Mouse (Mus musculus): ENCODE measurements at regions not wholly inside any gene's neighbourhood (a gene's known extent, or its start where the extent isn't known, plus 50 kb on each side); places are given as distances from the start of the nearest gene placed in this dataset.

- H3K4me2 ChIP-seq (ENCODE audit: low read depth, low read length) = no peak overlapping the region
- H3K4me1 ChIP-seq (ENCODE audit: insufficient read depth) = no peaks in the 10 kb centered on the region
- H3K27me3 ChIP-seq (ENCODE audit: insufficient read depth, low read length) = no peaks in the 10 kb centered on the region
- ATAC-seq (no peak), DNase-seq (no peak)
- no peak overlapping the region for H3K4me3 ChIP-seq (ENCODE audit: low read depth, low read length)
- TF ChIP-seq EP300 (IDR thresholded peaks at IDR 0.05; ENCODE audit: low read depth) = no peak
- TF ChIP-seq CTCF (IDR thresholded peaks at IDR 0.05; ENCODE audit: low read depth) = no peak
- H3K9ac ChIP-seq (replicated peaks) = no peak overlapping the region
- H3K27ac ChIP-seq (ENCODE audit: low read depth) = no peak overlapping the region
- peaks cover 4% of the 10 kb centered on the region for H3K9me3 ChIP-seq (ENCODE audit: low read length)
- 70% methylated on average over 7 of the region's 7 CpGs for WGBS (ENCODE audit: insufficient replicate concordance)
- H3K36me3 ChIP-seq (replicated peaks; ENCODE audit: insufficient read depth, low read length) = no peaks in the 10 kb centered on the region
Measured at GRCm38 (mm10) chr6:49893113-49893512, 70.6 kb downstream of the Npy start.

DNA sequence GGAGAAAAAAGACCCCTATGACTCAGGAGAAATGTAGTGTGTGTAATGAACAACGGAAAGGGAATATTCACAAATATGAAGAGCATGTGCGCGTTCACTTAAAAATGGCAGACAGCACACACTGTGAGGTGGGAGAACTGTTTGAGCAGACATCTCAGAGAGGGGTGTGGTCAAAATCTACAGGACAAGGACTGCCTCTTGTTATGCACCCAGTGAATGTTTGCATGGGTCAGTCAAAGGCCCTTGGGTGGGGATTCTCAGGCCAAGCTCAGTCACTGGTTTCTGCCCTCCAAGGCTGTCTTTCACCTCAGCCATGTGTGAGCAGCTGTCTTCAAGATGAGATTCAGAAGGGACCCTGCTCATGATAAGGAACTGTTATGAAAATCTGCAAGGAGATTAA, 76.6 kb downstream of the Npy start:
- H3K27me3 ChIP-seq (ENCODE audit: insufficient read depth, low read length) = no peaks in the 10 kb centered on the region
- ATAC-seq (no peak), DNase-seq (no peak)
- H3K4me1 ChIP-seq (ENCODE audit: insufficient read depth) = no peaks in the 10 kb centered on the region
- TF ChIP-seq CTCF (IDR thresholded peaks at IDR 0.05; ENCODE audit: low read depth) (no peak), EP300 (IDR thresholded peaks at IDR 0.05; ENCODE audit: low read depth) (no peak)
- no peaks in the 10 kb centered on the region for H3K36me3 ChIP-seq (replicated peaks; ENCODE audit: insufficient read depth, low read length)
- peaks cover 4% of the 10 kb centered on the region for H3K9me3 ChIP-seq (ENCODE audit: low read length)
- 82% methylated on average over 3 of the region's 3 CpGs for WGBS (ENCODE audit: insufficient replicate concordance)
- H3K4me2 ChIP-seq (ENCODE audit: low read depth, low read length) = no peak overlapping the region
- H3K27ac ChIP-seq (ENCODE audit: low read depth) = no peak overlapping the region
- H3K4me3 ChIP-seq (ENCODE audit: low read depth, low read length) = no peak overlapping the region
- H3K9ac ChIP-seq (replicated peaks) = no peak overlapping the region

DNA sequence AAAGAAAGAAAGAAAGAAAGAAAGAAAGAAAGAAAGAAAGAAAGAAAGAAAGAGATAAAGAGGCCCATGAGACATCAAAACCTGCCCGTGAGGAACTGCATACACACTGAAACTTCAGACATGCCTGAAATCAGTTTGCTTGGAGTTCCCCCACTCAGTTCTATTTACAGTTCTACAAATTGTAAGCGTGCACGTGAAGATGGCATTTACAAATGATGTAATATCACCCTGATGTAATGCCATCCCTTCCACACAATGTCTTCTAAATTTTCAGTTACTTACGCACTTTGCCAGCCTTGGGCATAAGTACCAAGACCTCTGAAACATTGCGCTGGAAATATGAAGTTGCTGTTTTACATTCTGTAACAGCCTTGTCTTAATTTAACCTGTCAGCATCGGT, 79.0 kb downstream of the Npy start:
- Histone ChIP-seq H3K27ac (ENCODE audit: low read depth) (no peak overlapping the region), H3K27me3 (ENCODE audit: insufficient read depth, low read length) (no peaks in the 10 kb centered on the region), H3K9me3 (ENCODE audit: low read length) (no peaks in the 10 kb centered on the region), H3K36me3 (replicated peaks; ENCODE audit: insufficient read depth, low read length) (no peaks in the 10 kb centered on the region), H3K4me2 (ENCODE audit: low read depth, low read length) (no peak overlapping the region), H3K9ac (replicated peaks) (no peak overlapping the region), H3K4me3 (ENCODE audit: low read depth, low read length) (no peak overlapping the region), H3K4me1 (ENCODE audit: insufficient read depth) (no peaks in the 10 kb centered on the region)
- DNase-seq (no peak), ATAC-seq (no peak)
- TF ChIP-seq EP300 (IDR thresholded peaks at IDR 0.05; ENCODE audit: low read depth) (no peak), CTCF (IDR thresholded peaks at IDR 0.05; ENCODE audit: low read depth) (no peak)
- 72% methylated on average over 6 of the region's 6 CpGs for WGBS (ENCODE audit: insufficient replicate concordance)

- H3K27ac ChIP-seq (ENCODE audit: low read depth) = no peak overlapping the region
- WGBS (ENCODE audit: insufficient replicate concordance) = 70% methylated on average over 6 of the region's 6 CpGs
- no peak overlapping the region for H3K4me3 ChIP-seq (ENCODE audit: low read depth, low read length)
- H3K4me2 ChIP-seq (ENCODE audit: low read depth, low read length) = no peak overlapping the region
- no peaks in the 10 kb centered on the region for H3K9me3 ChIP-seq (ENCODE audit: low read length)
- no peak for TF ChIP-seq CTCF (IDR thresholded peaks at IDR 0.05; ENCODE audit: low read depth)
- no peak for TF ChIP-seq EP300 (IDR thresholded peaks at IDR 0.05; ENCODE audit: low read depth)
- no peaks in the 10 kb centered on the region for H3K36me3 ChIP-seq (replicated peaks; ENCODE audit: insufficient read depth, low read length)
- H3K27me3 ChIP-seq (ENCODE audit: insufficient read depth, low read length) = no peaks in the 10 kb centered on the region
- no peaks in the 10 kb centered on the region for H3K4me1 ChIP-seq (ENCODE audit: insufficient read depth)
- ATAC-seq (no peak), DNase-seq (no peak)
- H3K9ac ChIP-seq (replicated peaks) = no peak overlapping the region
Measured at GRCm38 (mm10) chr6:49904001-49904400, 81.5 kb downstream of the Npy start.

DNA sequence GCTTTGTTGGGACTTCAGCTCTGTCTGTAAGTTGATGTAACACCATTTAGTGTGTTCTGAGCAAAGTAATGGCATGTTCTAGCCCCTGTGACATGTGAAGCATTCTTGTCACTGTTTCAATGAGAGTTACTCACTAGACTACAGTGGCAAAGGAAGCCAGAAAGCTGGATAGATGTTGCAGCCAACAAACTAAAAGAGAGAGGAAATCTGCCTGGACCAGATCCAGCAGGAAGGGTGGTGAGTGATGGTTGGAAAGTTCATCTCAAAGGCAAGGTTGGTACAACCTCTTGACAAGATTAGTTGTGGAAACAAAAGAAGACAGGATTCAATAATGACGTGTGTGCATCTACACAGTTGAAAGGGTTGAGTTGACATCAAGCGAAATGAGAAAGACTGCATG, 83.9 kb downstream of the Npy start:
- Histone ChIP-seq H3K27me3 (ENCODE audit: insufficient read depth, low read length) (no peaks in the 10 kb centered on the region), H3K4me2 (ENCODE audit: low read depth, low read length) (no peak overlapping the region), H3K36me3 (replicated peaks; ENCODE audit: insufficient read depth, low read length) (no peaks in the 10 kb centered on the region), H3K4me1 (ENCODE audit: insufficient read depth) (no peaks in the 10 kb centered on the region), H3K27ac (ENCODE audit: low read depth) (no peak overlapping the region), H3K9me3 (ENCODE audit: low read length) (no peaks in the 10 kb centered on the region), H3K4me3 (ENCODE audit: low read depth, low read length) (no peak overlapping the region), H3K9ac (replicated peaks) (no peak overlapping the region)
- WGBS (ENCODE audit: insufficient replicate concordance) = 59% methylated on average over 2 of the region's 2 CpGs
- no peak for ATAC-seq
- TF ChIP-seq CTCF (IDR thresholded peaks at IDR 0.05; ENCODE audit: low read depth) (no peak), EP300 (IDR thresholded peaks at IDR 0.05; ENCODE audit: low read depth) (no peak)
- no peak for DNase-seq

DNA sequence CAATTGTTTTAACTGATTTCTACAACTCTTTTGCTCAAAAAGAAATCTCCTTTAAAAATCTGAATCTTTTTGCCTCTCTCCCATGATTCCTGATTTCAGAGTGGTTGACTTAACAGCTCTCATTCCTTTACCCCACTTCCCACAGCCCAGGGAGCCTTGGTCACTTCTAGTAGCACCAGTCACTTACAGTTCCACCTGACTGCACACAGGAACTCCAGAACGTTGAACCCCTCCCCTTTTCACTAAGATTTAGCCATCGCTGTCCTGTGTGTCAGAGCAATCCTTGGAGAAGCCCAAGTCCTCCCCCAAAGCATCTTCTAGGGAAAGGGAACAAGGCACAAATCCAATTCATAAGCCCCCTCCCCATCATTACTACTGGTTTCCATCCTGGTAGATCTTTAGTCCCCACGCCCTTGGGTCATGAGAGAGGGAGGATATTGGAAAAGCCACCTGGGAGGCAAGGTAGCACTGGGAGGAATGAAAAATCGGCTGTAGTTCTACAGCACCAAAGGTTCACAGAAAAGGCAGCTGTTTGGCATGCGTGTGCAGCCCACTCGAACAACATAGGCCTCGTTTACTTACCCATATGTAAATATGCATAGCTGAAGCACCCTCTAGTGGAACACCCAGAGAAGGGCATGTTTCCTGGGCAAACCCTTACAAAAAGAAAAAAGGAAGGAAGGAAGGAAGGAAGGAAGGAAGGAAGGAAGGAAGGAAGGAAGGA, 96.7 kb downstream of the Npy start:
- no peak overlapping the region for H3K9ac ChIP-seq (replicated peaks)

More for the DNA sequence above, 96.7 kb downstream of the Npy start:
- Histone ChIP-seq H3K27me3 (ENCODE audit: insufficient read depth, low read length) (no peaks in the 10 kb centered on the region), H3K27ac (ENCODE audit: low read depth) (no peak overlapping the region), H3K36me3 (replicated peaks; ENCODE audit: insufficient read depth, low read length) (no peaks in the 10 kb centered on the region), H3K4me2 (ENCODE audit: low read depth, low read length) (no peak overlapping the region), H3K4me1 (ENCODE audit: insufficient read depth) (no peaks in the 10 kb centered on the region), H3K4me3 (ENCODE audit: low read depth, low read length) (no peak overlapping the region), H3K9me3 (ENCODE audit: low read length) (no peaks in the 10 kb centered on the region)
- ATAC-seq (no peak), DNase-seq (no peak)
- 47% methylated on average over 7 of the region's 7 CpGs for WGBS (ENCODE audit: insufficient replicate concordance)
- TF ChIP-seq EP300 (IDR thresholded peaks at IDR 0.05; ENCODE audit: low read depth) (no peak), CTCF (IDR thresholded peaks at IDR 0.05; ENCODE audit: low read depth) (peak; percentile 50)
